Mouse (Mus musculus) kidney, postnatal 0 days (tissue): Measurements from ENCODE around the gene Map3k11. TPM values are rescaled to one million over a fixed set of nuclear protein-coding genes. Genes with fewer than 3 reads are reported as not detected.

ENCODE experiments used
- ATAC-seq: fragments of 200-750 bp; cut with Nextera tagmentation; replicated peaks from 2 replicates; pipeline ENCODE4 v1.8.0; 2017; ENCODE audit warnings: low read depth, moderate number of reproducible peaks, moderate TSS enrichment, moderate library complexity; ENCODE audit not compliant: low FRiP score
- DNase-seq: peaks from one replicate; pipeline ENCODE4 v3.0.0-alpha.2; 2016; ENCODE audit warnings: low spot score
- H3K27ac ChIP-seq: fragments of 300-500 bp; sonication (generic); 2 replicates; pipeline ENCODE4 v1.5.1; 2014; ENCODE audit warnings: mild to moderate bottlenecking
- H3K27me3 ChIP-seq: fragments of 300-500 bp; sonication (generic); 2 replicates; pipeline ENCODE4 v1.6.1; 2014; ENCODE audit warnings: low read length, mixed read lengths; ENCODE audit not compliant: insufficient read depth
- H3K36me3 ChIP-seq: fragments of 300-500 bp; sonication (generic); 2 replicates; pipeline ENCODE4 v1.6.1; 2014; ENCODE audit warnings: low read length, mixed read lengths; ENCODE audit not compliant: insufficient read depth
- H3K4me1 ChIP-seq: fragments of 300-500 bp; sonication (generic); replicated peaks from 2 replicates; pipeline ENCODE4 v1.6.1; 2014; ENCODE audit warnings: antibody characterized with exemption, low read length, mixed read lengths; ENCODE audit not compliant: insufficient read depth
- H3K4me2 ChIP-seq: fragments of 300-500 bp; sonication (generic); 2 replicates; pipeline ENCODE4 v1.6.1; 2014; ENCODE audit warnings: mild to moderate bottlenecking, low read length, moderate library complexity, mixed read lengths
- H3K4me3 ChIP-seq: fragments of 300-500 bp; sonication (generic); replicated peaks from 2 replicates; pipeline ENCODE4 v1.5.1; 2014; ENCODE audit warnings: low read depth, low read length
- H3K9ac ChIP-seq: fragments of 300-500 bp; sonication (generic); 2 replicates; pipeline ENCODE4 v1.6.1; 2014; ENCODE audit warnings: low read depth, low read length
- H3K9me3 ChIP-seq: fragments of 300-500 bp; sonication (generic); replicated peaks from 2 replicates; pipeline ENCODE4 v1.6.1; 2016; ENCODE audit warnings: low read length, inconsistent platforms, mixed read lengths
- CTCF ChIP-seq: IDR thresholded peaks from 2 replicates; pipeline ENCODE4 v1.5.1; 2016; ENCODE audit warnings: antibody characterized with exemption, low read depth, mild to moderate bottlenecking, moderate library complexity
- WGBS: fragments of 180-500 bp; shearing (Covaris S2); extraction: QIAGEN DNeasy Blood & Tissue Kit; methylation state at CpG from one replicate; pipeline ENCODE4 v1.1.7; 2014; 5-methylcytosine and 5-hydroxymethylcytosine counted together
- microRNA-seq: library from miRNA; unstranded; fragments of <30 nt; microRNA quantifications from one replicate; pipeline ENCODE4, GENCODE M21; 2016
- polyA plus RNA-seq: library from polyadenylated mRNA; unstranded; fragments of >200 nt; fragmentation: Nextera tagmentation; extraction: Ambion mirVana; gene quantifications from 2 replicates; pipeline ENCODE4 v1.2.1, GENCODE M21; 2015

The Map3k11 gene
- polyA plus RNA-seq, 1 experiment from 2014 or later = 39.8 TPM

GRCm38 (mm10) chr19:5743576-5743975, 55.0 kb downstream of the Map3k11 start:
- H3K27ac ChIP-seq = no peak overlapping the region
- TF ChIP-seq CTCF = 0 out of 2 replicates have a peak, but pooled peaks have one; percentile 1
- H3K9ac ChIP-seq = 0 out of 2 replicates have a peak overlapping the region, but pooled peaks have one; percentile 10
- ATAC-seq (no peak), DNase-seq (peak; percentile 30)
- H3K4me2 ChIP-seq = peak overlapping the region; percentile 96; the same call in 1 of the 2 replicates
- H3K4me1 ChIP-seq = peaks cover 36% of the 10 kb centered on the region
- H3K9me3 ChIP-seq = no peaks in the 10 kb centered on the region
- H3K4me3 ChIP-seq = no peak overlapping the region
- no peaks in the 10 kb centered on the region for H3K36me3 ChIP-seq
- WGBS = 42% methylated on average over 5 of the region's 5 CpGs
- no peaks in the 10 kb centered on the region for H3K27me3 ChIP-seq

GRCm38 (mm10) chr19:5745756-5746710, 57.5 kb downstream of the Map3k11 start:
- Histone ChIP-seq H3K4me2 (peak overlapping the region; percentile 54), H3K4me3 (peak overlapping the region; percentile 14), H3K27ac (no peak overlapping the region), H3K9me3 (no peaks in the 10 kb centered on the region), H3K36me3 (no peaks in the 10 kb centered on the region), H3K27me3 (peaks cover 4% of the 10 kb centered on the region; the same call in 1 of the 2 replicates), H3K4me1 (peaks cover 27% of the 10 kb centered on the region), H3K9ac (peak overlapping the region; percentile 56)
- no peak for ATAC-seq
- no peak for DNase-seq
- TF ChIP-seq CTCF = no peak
- 9% methylated on average over 34 of the region's 36 CpGs for WGBS

GRCm38 (mm10) chr19:5746907-5747363, 58.4 kb downstream of the Map3k11 start:
- 59% methylated on average over 12 of the region's 12 CpGs for WGBS
- Histone ChIP-seq H3K9me3 (no peaks in the 10 kb centered on the region), H3K27ac (no peak overlapping the region), H3K4me1 (peaks cover 23% of the 10 kb centered on the region), H3K9ac (no peak overlapping the region), H3K27me3 (peaks cover 7% of the 10 kb centered on the region; the same call in 1 of the 2 replicates), H3K36me3 (no peaks in the 10 kb centered on the region), H3K4me2 (no peak overlapping the region), H3K4me3 (no peak overlapping the region)
- DNase-seq = no peak
- no peak for ATAC-seq
- no peak for TF ChIP-seq CTCF

GRCm38 (mm10) chr19:5749476-5749875, 60.9 kb downstream of the Map3k11 start:
- Histone ChIP-seq H3K27me3 (peaks cover 7% of the 10 kb centered on the region), H3K9me3 (no peaks in the 10 kb centered on the region), H3K9ac (no peak overlapping the region), H3K4me3 (no peak overlapping the region), H3K4me1 (peaks cover 15% of the 10 kb centered on the region), H3K4me2 (no peak overlapping the region), H3K36me3 (no peaks in the 10 kb centered on the region), H3K27ac (no peak overlapping the region)
- no peak for DNase-seq
- no peak for TF ChIP-seq CTCF
- no peak for ATAC-seq
- WGBS = 70% methylated on average over 6 of the region's 6 CpGs

- Histone ChIP-seq H3K9me3 (no peaks in the 10 kb centered on the region), H3K36me3 (0 out of 2 replicates have a peak, but pooled peaks cover 2% of the 10 kb centered on the region), H3K27ac (no peak overlapping the region), H3K4me2 (no peak overlapping the region), H3K4me1 (peaks cover 5% of the 10 kb centered on the region), H3K27me3 (peaks cover 7% of the 10 kb centered on the region), H3K9ac (no peak overlapping the region), H3K4me3 (no peak overlapping the region)
- DNase-seq (no peak), ATAC-seq (no peak)
- no peak for TF ChIP-seq CTCF
- 21% methylated on average over 22 of the region's 22 CpGs for WGBS
These were observed 62.4 kb downstream of the Map3k11 start for GRCm38 (mm10) chr19:5750951-5751350.

GRCm38 (mm10) chr19:5751742-5752141, 63.2 kb downstream of the Map3k11 start:
- H3K4me2 ChIP-seq = peak overlapping the region; percentile 18; the same call in 1 of the 2 replicates
- H3K9ac ChIP-seq = no peak overlapping the region
- H3K4me1 ChIP-seq = peaks cover 6% of the 10 kb centered on the region; the same call in 1 of the 2 replicates
- no peaks in the 10 kb centered on the region for H3K9me3 ChIP-seq
- H3K27me3 ChIP-seq = peaks cover 7% of the 10 kb centered on the region
- no peak for TF ChIP-seq CTCF
- DNase-seq (peak; percentile 57), ATAC-seq (0 out of 2 replicates have a peak, but pooled peaks have one; percentile 34)
- H3K4me3 ChIP-seq = no peak overlapping the region
- H3K27ac ChIP-seq = no peak overlapping the region
- 0 out of 2 replicates have a peak, but pooled peaks cover 2% of the 10 kb centered on the region for H3K36me3 ChIP-seq
- WGBS = 14% methylated on average over 20 of the region's 20 CpGs

Small RNAs within 50 kb of the gene (microRNA-seq; reads per million reads assigned to microRNA genes)
- gene Mir6987 = not detected

Other genes starting within 250 kb of the Map3k11 start
- gene Fosl1, start 241.2 kb upstream of the Map3k11 start, polyA plus RNA-seq = 0.32 TPM in 1 of 2 replicates, not detected in the other
- gene Ccdc85b, start 230.8 kb upstream of the Map3k11 start, polyA plus RNA-seq = 12.2 and 15.6 TPM in 2 replicates
- 141 and 150 TPM in 2 replicates for gene Fibp, start 228.1 kb upstream of the Map3k11 start, polyA plus RNA-seq
- 0.79 and 1.2 TPM in 2 replicates for gene Ctsw, start 220.2 kb upstream of the Map3k11 start, polyA plus RNA-seq
- gene Efemp2, start 214.8 kb upstream of the Map3k11 start, polyA plus RNA-seq = 126 and 140 TPM in 2 replicates
- gene Mus81, start 200.3 kb upstream of the Map3k11 start, polyA plus RNA-seq = 31.3 and 31.8 TPM in 2 replicates
- 2,170 and 2,281 TPM in 2 replicates for gene Cfl1, start 198.3 kb upstream of the Map3k11 start, polyA plus RNA-seq
- gene 1700020D05Rik, start 185.0 kb upstream of the Map3k11 start, polyA plus RNA-seq = 0.13 TPM in 1 of 2 replicates, not detected in the other
- gene Snx32, start 178.2 kb upstream of the Map3k11 start, polyA plus RNA-seq = 7.6 and 8.0 TPM in 2 replicates
- gene Ovol1, start 128.1 kb upstream of the Map3k11 start, polyA plus RNA-seq = 12.3 and 13.7 TPM in 2 replicates
- gene Ap5b1, start 120.7 kb upstream of the Map3k11 start, polyA plus RNA-seq = 7.1 and 7.2 TPM in 2 replicates
- gene Rnaseh2c, start 86.9 kb upstream of the Map3k11 start, polyA plus RNA-seq = 107 and 128 TPM in 2 replicates
- 54.0 and 56.5 TPM in 2 replicates for gene Kat5, start 78.5 kb upstream of the Map3k11 start, polyA plus RNA-seq
- 42.6 and 45.5 TPM in 2 replicates for gene Rela, start 51.3 kb upstream of the Map3k11 start, polyA plus RNA-seq
- 22.5 and 26.2 TPM in 2 replicates for gene Sipa1, start 25.0 kb upstream of the Map3k11 start, polyA plus RNA-seq
- 14.8 and 15.0 TPM in 2 replicates for gene Pcnx3, start 166 bp downstream of the Map3k11 start, polyA plus RNA-seq
- gene Kcnk7, start 15.6 kb downstream of the Map3k11 start, polyA plus RNA-seq = 0.32 and 0.33 TPM in 2 replicates
- 14.3 and 15.0 TPM in 2 replicates for gene Ehbp1l1, start 37.6 kb downstream of the Map3k11 start, polyA plus RNA-seq
- 91.0 and 92.7 TPM in 2 replicates for gene Fam89b, start 40.9 kb downstream of the Map3k11 start, polyA plus RNA-seq
- gene Ltbp3, start 52.2 kb downstream of the Map3k11 start, polyA plus RNA-seq = 22.3 and 23.9 TPM in 2 replicates
- gene Scyl1, start 82.7 kb downstream of the Map3k11 start, polyA plus RNA-seq = 63.5 and 65.1 TPM in 2 replicates
- 31.6 and 35.9 TPM in 2 replicates for gene Frmd8, start 186.5 kb downstream of the Map3k11 start, polyA plus RNA-seq
- gene Slc25a45, start 189.1 kb downstream of the Map3k11 start, polyA plus RNA-seq = 19.9 and 24.5 TPM in 2 replicates
- 2.9 and 3.6 TPM in 2 replicates for gene Tigd3, start 205.4 kb downstream of the Map3k11 start, polyA plus RNA-seq
- gene Dpf2, start 224.3 kb downstream of the Map3k11 start, polyA plus RNA-seq = 108 and 109 TPM in 2 replicates
- 13.2 and 14.2 TPM in 2 replicates for gene Cdc42ep2, start 236.1 kb downstream of the Map3k11 start, polyA plus RNA-seq